Mouse (Mus musculus) adrenal gland, postnatal 14 days (tissue): ENCODE data around the gene Actr1a. TPM values are rescaled to one million over a fixed set of nuclear protein-coding genes. Genes with fewer than 3 reads are reported as not detected.

Experiments used
- DNase-seq: peaks from one replicate; pipeline ENCODE4 v3.0.0; 2021; ENCODE audit warnings: mixed read lengths
- microRNA-seq, 2 experiments: library from miRNA; unstranded; fragments of <30 nt; microRNA quantifications; one replicate each; pipeline ENCODE4 v1.2.0; 2021
- total RNA-seq: library from RNA; stranded (reverse); gene quantifications from 2 replicates; pipeline ENCODE4 v1.2.3, GENCODE M21; 2021

Gene Actr1a
- total RNA-seq, 1 experiment from 2014 or later = 93.2 TPM

DNA sequence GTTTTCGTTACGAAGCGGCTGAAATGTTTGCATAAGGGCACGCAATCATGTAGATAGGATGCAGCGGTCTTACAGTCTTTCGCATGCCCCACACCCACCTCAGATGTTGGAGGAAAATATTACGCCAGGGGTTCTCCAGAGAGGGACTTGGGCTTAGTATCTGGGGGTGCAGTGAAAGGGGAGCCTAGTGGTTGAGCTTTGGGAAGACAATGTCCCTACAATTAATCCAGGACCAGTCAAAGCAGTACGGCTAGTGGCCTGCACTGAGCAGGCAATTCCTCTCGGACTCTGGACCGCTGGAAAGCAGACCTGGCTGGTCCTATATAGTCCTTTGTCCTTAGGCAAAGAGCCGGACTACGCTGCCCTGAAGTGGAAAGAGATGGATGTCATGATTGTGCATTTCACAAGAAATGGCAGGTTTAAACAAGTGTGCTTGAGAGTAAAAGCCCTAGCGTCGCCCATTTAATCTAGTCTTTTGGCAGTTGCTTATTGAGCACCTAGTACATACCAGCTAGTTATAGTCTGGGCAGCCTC, 68.0 kb downstream of the Actr1a start:
- DNase-seq = no peak

Small RNA genes lying within 50 kb of the gene (microRNA-seq; reads per million reads assigned to microRNA genes)
- gene Mir146b = 0.38 to 0.43 reads per million in 2 experiments

Other genes starting within 250 kb of the Actr1a start
- gene Pitx3, start 247.4 kb downstream of the Actr1a start, total RNA-seq = 0.26 TPM in 1 of 2 replicates, not detected in the other
- gene Gbf1, start 243.2 kb downstream of the Actr1a start, total RNA-seq = 62.8 and 74.8 TPM in 2 replicates
- 28.3 and 34.1 TPM in 2 replicates for gene Nfkb2, start 91.4 kb downstream of the Actr1a start, total RNA-seq
- gene Psd, start 68.6 kb downstream of the Actr1a start, total RNA-seq = 6.0 and 9.3 TPM in 2 replicates
- gene Fbxl15, start 67.6 kb downstream of the Actr1a start, total RNA-seq = 8.2 and 8.7 TPM in 2 replicates
- gene Cuedc2, start 57.0 kb downstream of the Actr1a start, total RNA-seq = 71.8 and 77.5 TPM in 2 replicates
- 5.1 and 5.4 TPM in 2 replicates for gene Mfsd13a, start 54.6 kb downstream of the Actr1a start, total RNA-seq
- gene 2310034G01Rik, start 45.4 kb downstream of the Actr1a start, total RNA-seq = 0.38 and 0.74 TPM in 2 replicates
- 19.0 and 23.6 TPM in 2 replicates for gene Sufu, start 1.1 kb upstream of the Actr1a start, total RNA-seq
- gene Trim8, start 106.0 kb upstream of the Actr1a start, total RNA-seq = 39.3 and 44.9 TPM in 2 replicates
- 57.0 and 60.7 TPM in 2 replicates for gene Arl3, start 177.4 kb upstream of the Actr1a start, total RNA-seq
- 11.5 and 12.7 TPM in 2 replicates for gene Sfxn2, start 177.6 kb upstream of the Actr1a start, total RNA-seq
- 132 and 137 TPM in 2 replicates for gene Wbp1l, start 203.3 kb upstream of the Actr1a start, total RNA-seq